Mouse (Mus musculus) embryonic fibroblast, embryonic 13.5 days (primary cell): ENCODE data around the gene Ryk. TPM values are rescaled to one million over a fixed set of nuclear protein-coding genes. Genes with fewer than 3 reads are reported as not detected.

ENCODE experiments used
- H3K27ac ChIP-seq: 2 replicates; pipeline ENCODE4 v1.5.1; 2012; ENCODE audit warnings: low read length, control low read depth, inconsistent platforms; ENCODE audit not compliant: insufficient read depth
- H3K4me1 ChIP-seq: 2 replicates; pipeline ENCODE4 v1.6.1; 2011; ENCODE audit warnings: low read length; ENCODE audit not compliant: control insufficient read depth, insufficient read depth
- H3K4me3 ChIP-seq: 2 replicates; pipeline ENCODE4 v1.5.1; 2011; ENCODE audit warnings: mild to moderate bottlenecking, control low read depth, low read length; ENCODE audit not compliant: insufficient read depth
- CTCF ChIP-seq: IDR thresholded peaks from 2 replicates; pipeline ENCODE4 v1.5.1; 2011; ENCODE audit warnings: mild to moderate bottlenecking, control low read depth, low read length, moderate library complexity, borderline replicate concordance; ENCODE audit not compliant: insufficient read depth
- POLR2A ChIP-seq: IDR thresholded peaks from 2 replicates; pipeline ENCODE4 v1.6.1; 2011; ENCODE audit warnings: low read depth, mild to moderate bottlenecking, control low read depth, low read length, moderate library complexity
- polyA plus RNA-seq: library from polyadenylated mRNA; stranded (reverse); fragments of >200 nt; gene quantifications from 2 replicates; pipeline ENCODE4 v1.2.4, GENCODE M21; 2011; ENCODE audit warnings: low read depth; ENCODE audit not compliant: missing spikeins, insufficient read length

Gene Ryk
- polyA plus RNA-seq, 1 experiment, result 217 TPM

- no peak for TF ChIP-seq CTCF
- TF ChIP-seq POLR2A, result no peak
- H3K4me1 ChIP-seq, result no peaks in the 10 kb centered on the region
- H3K4me3 ChIP-seq, result no peak overlapping the region
These were observed 95.1 kb downstream of the Ryk start for GRCm38 (mm10) chr9:102929776-102930175.

GRCm38 (mm10) chr9:102933925-102934721 is 99.4 kb downstream of the Ryk start:
- no peak for TF ChIP-seq POLR2A
- no peak for TF ChIP-seq CTCF
- no peak overlapping the region for H3K27ac ChIP-seq
- H3K4me3 ChIP-seq, result no peak overlapping the region
- H3K4me1 ChIP-seq, result no peaks in the 10 kb centered on the region

More at GRCm38 (mm10) chr9:102929776-102930175, 95.1 kb downstream of the Ryk start:
- no peak overlapping the region for H3K27ac ChIP-seq

GRCm38 (mm10) chr9:102942221-102942620 is 107.5 kb downstream of the Ryk start:
- H3K4me3 ChIP-seq, result no peak overlapping the region
- H3K4me1 ChIP-seq, result no peaks in the 10 kb centered on the region
- TF ChIP-seq POLR2A (no peak), CTCF (no peak)
- H3K27ac ChIP-seq, result no peak overlapping the region

GRCm38 (mm10) chr9:102944891-102945290 is 110.2 kb downstream of the Ryk start:
- H3K27ac ChIP-seq, result no peak overlapping the region
- no peak overlapping the region for H3K4me3 ChIP-seq
- H3K4me1 ChIP-seq, result no peaks in the 10 kb centered on the region
- no peak for TF ChIP-seq CTCF
- TF ChIP-seq POLR2A, result no peak

GRCm38 (mm10) chr9:102946469-102947015 is 111.8 kb downstream of the Ryk start:
- no peaks in the 10 kb centered on the region for H3K4me1 ChIP-seq
- TF ChIP-seq POLR2A (no peak), CTCF (no peak)
- no peak overlapping the region for H3K27ac ChIP-seq
- H3K4me3 ChIP-seq, result no peak overlapping the region

- no peak for TF ChIP-seq CTCF
- H3K27ac ChIP-seq, result no peak overlapping the region
These were observed 114.0 kb downstream of the Ryk start for GRCm38 (mm10) chr9:102948706-102949105.

GRCm38 (mm10) chr9:102951091-102951994 is 116.6 kb downstream of the Ryk start:
- Histone ChIP-seq H3K4me3 (no peak overlapping the region), H3K27ac (no peak overlapping the region), H3K4me1 (no peaks in the 10 kb centered on the region)
- TF ChIP-seq POLR2A, result no peak
- no peak for TF ChIP-seq CTCF

More at GRCm38 (mm10) chr9:102948706-102949105, 114.0 kb downstream of the Ryk start:
- H3K4me3 ChIP-seq, result no peak overlapping the region
- H3K4me1 ChIP-seq, result no peaks in the 10 kb centered on the region

GRCm38 (mm10) chr9:102955866-102956265 is 121.1 kb downstream of the Ryk start:
- no peaks in the 10 kb centered on the region for H3K4me1 ChIP-seq
- no peak overlapping the region for H3K4me3 ChIP-seq
- TF ChIP-seq POLR2A (no peak), CTCF (no peak)
- no peak overlapping the region for H3K27ac ChIP-seq

Other genes with a start within 250 kb of the Ryk start
- 44.9 and 51.4 TPM in 2 replicates for gene Anapc13, start 208.6 kb upstream of the Ryk start, polyA plus RNA-seq
- gene Cep63, start 208.4 kb upstream of the Ryk start, polyA plus RNA-seq, result 22.8 and 27.0 TPM in 2 replicates
- 135 and 188 TPM in 2 replicates for gene Amotl2, start 118.2 kb upstream of the Ryk start, polyA plus RNA-seq
- 9.1 and 14.3 TPM in 2 replicates for gene Slco2a1, start 153.8 kb downstream of the Ryk start, polyA plus RNA-seq